Mouse (Mus musculus): Measurements from ENCODE around the gene Arfgap3. TPM values are rescaled to one million over a fixed set of nuclear protein-coding genes. Genes with fewer than 3 reads are reported as not detected.
A peak's percentile ranks its signal among the peaks of the same experiment; 100 is the strongest.

The Arfgap3 gene
- polyA plus RNA-seq, 1 experiment from 2014 or later, result 37.6 TPM

GRCm38 (mm10) chr15:83296771-83297311 is 53.2 kb downstream of the Arfgap3 start:
- H3K27me3 ChIP-seq (ENCODE audit: control insufficient read depth, insufficient read depth, low read length), result no peaks in the 10 kb centered on the region
- 61% methylated on average over 7 of the region's 8 CpGs for WGBS
- no peak overlapping the region for H3K9ac ChIP-seq (ENCODE audit: low read length)
- H3K36me3 ChIP-seq (ENCODE audit: control insufficient read depth, insufficient read depth, low read length), result no peaks in the 10 kb centered on the region; the same call in 1 of the 2 replicates
- H3K4me3 ChIP-seq (ENCODE audit: low read depth, low read length), result no peak overlapping the region
- ATAC-seq (ENCODE audit: insufficient number of reproducible peaks, low FRiP score, low TSS enrichment, low read depth) (0 out of 2 replicates have a peak, but pooled peaks have one; percentile 26), DNase-seq (ENCODE audit: low spot score) (peak; percentile 60)
- no peaks in the 10 kb centered on the region for H3K9me3 ChIP-seq (ENCODE audit: control insufficient read depth, low read length)
- peaks cover 4% of the 10 kb centered on the region; the same call in 1 of the 2 replicates for H3K4me1 ChIP-seq (ENCODE audit: control insufficient read depth, insufficient read depth, low read length)
- H3K27ac ChIP-seq (replicated peaks; ENCODE audit: low read depth, low read length), result no peak overlapping the region
- no peak overlapping the region for H3K4me2 ChIP-seq (ENCODE audit: low read depth, severe bottlenecking)

DNA sequence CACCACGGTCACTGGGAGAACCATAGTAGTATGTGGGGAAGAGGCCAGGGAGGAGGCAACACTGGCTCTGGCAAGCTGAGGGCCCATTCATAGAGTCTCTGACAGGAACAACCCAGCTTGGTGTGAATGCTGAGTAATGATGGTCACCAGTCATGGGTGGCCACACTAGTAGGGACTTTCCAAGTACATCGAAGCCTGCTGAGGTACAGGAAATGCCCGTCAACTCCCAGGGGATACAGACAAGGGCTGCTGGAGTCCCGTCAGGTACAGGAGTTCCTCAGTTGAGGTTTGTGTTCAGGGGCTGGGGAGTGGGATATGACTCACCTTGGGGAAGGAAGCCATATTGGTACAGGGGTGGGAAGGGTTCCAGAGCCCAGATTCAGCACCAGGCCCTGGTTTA is 54.0 kb downstream of the Arfgap3 start:
- H3K4me1 ChIP-seq (ENCODE audit: control insufficient read depth, insufficient read depth, low read length), result peaks cover 4% of the 10 kb centered on the region; the same call in 1 of the 2 replicates
- H3K9me3 ChIP-seq (ENCODE audit: control insufficient read depth, low read length), result no peaks in the 10 kb centered on the region
- H3K4me3 ChIP-seq (ENCODE audit: low read depth, low read length), result no peak overlapping the region
- H3K36me3 ChIP-seq (ENCODE audit: control insufficient read depth, insufficient read depth, low read length), result no peaks in the 10 kb centered on the region; the same call in 1 of the 2 replicates
- no peak overlapping the region for H3K27ac ChIP-seq (replicated peaks; ENCODE audit: low read depth, low read length)
- DNase-seq (ENCODE audit: low spot score) (no peak), ATAC-seq (ENCODE audit: insufficient number of reproducible peaks, low FRiP score, low TSS enrichment, low read depth) (no peak)
- H3K4me2 ChIP-seq (ENCODE audit: low read depth, severe bottlenecking), result no peak overlapping the region
- no peak overlapping the region for H3K9ac ChIP-seq (ENCODE audit: low read length)
- 89% methylated on average over 4 of the region's 4 CpGs for WGBS
- no peaks in the 10 kb centered on the region for H3K27me3 ChIP-seq (ENCODE audit: control insufficient read depth, insufficient read depth, low read length)

- Histone ChIP-seq H3K27ac (replicated peaks; ENCODE audit: low read depth, low read length) (no peak overlapping the region), H3K36me3 (ENCODE audit: control insufficient read depth, insufficient read depth, low read length) (no peaks in the 10 kb centered on the region), H3K9ac (ENCODE audit: low read length) (no peak overlapping the region), H3K9me3 (ENCODE audit: control insufficient read depth, low read length) (no peaks in the 10 kb centered on the region), H3K4me1 (ENCODE audit: control insufficient read depth, insufficient read depth, low read length) (peaks cover 4% of the 10 kb centered on the region; the same call in 1 of the 2 replicates), H3K4me3 (ENCODE audit: low read depth, low read length) (no peak overlapping the region), H3K27me3 (ENCODE audit: control insufficient read depth, insufficient read depth, low read length) (no peaks in the 10 kb centered on the region), H3K4me2 (ENCODE audit: low read depth, severe bottlenecking) (no peak overlapping the region)
- no peak for DNase-seq (ENCODE audit: low spot score)
- WGBS, result 87% methylated on average over 3 of the region's 3 CpGs
- no peak for ATAC-seq (ENCODE audit: insufficient number of reproducible peaks, low FRiP score, low TSS enrichment, low read depth)
These were observed 55.1 kb downstream of the Arfgap3 start for GRCm38 (mm10) chr15:83294954-83295353.

- peaks cover 4% of the 10 kb centered on the region; the same call in 1 of the 2 replicates for H3K4me1 ChIP-seq (ENCODE audit: control insufficient read depth, insufficient read depth, low read length)
- DNase-seq (ENCODE audit: low spot score) (no peak), ATAC-seq (ENCODE audit: insufficient number of reproducible peaks, low FRiP score, low TSS enrichment, low read depth) (no peak)
- 86% methylated on average over 8 of the region's 8 CpGs for WGBS
- no peak overlapping the region for H3K27ac ChIP-seq (replicated peaks; ENCODE audit: low read depth, low read length)
- H3K9ac ChIP-seq (ENCODE audit: low read length), result no peak overlapping the region
- no peaks in the 10 kb centered on the region for H3K27me3 ChIP-seq (ENCODE audit: control insufficient read depth, insufficient read depth, low read length)
- H3K4me3 ChIP-seq (ENCODE audit: low read depth, low read length), result no peak overlapping the region
- H3K36me3 ChIP-seq (ENCODE audit: control insufficient read depth, insufficient read depth, low read length), result no peaks in the 10 kb centered on the region
- H3K4me2 ChIP-seq (ENCODE audit: low read depth, severe bottlenecking), result no peak overlapping the region
- no peaks in the 10 kb centered on the region for H3K9me3 ChIP-seq (ENCODE audit: control insufficient read depth, low read length)
These were observed 56.1 kb downstream of the Arfgap3 start for GRCm38 (mm10) chr15:83293706-83294645.

DNA sequence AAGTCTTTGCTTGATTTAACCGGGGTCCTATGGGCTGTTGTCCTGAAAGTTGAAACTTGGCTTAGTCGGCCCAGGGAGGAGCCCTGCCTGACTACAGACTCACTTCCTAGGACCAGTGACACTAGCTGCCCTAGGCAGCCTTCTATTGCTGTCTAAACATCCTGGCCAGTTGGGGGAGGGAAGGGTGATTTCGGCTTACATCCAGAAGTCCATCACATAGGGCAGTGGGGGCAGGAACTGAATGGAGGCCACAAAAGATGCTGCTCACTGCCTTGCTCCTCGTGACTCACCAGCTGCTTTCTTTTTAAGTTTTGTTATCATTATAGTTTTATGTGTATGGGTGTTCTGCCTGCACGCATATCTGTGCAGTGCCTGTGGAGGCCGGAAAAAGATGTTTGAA is 56.9 kb downstream of the Arfgap3 start:
- Histone ChIP-seq H3K4me1 (ENCODE audit: control insufficient read depth, insufficient read depth, low read length) (peaks cover 4% of the 10 kb centered on the region; the same call in 1 of the 2 replicates), H3K4me3 (ENCODE audit: low read depth, low read length) (no peak overlapping the region), H3K36me3 (ENCODE audit: control insufficient read depth, insufficient read depth, low read length) (no peaks in the 10 kb centered on the region), H3K9ac (ENCODE audit: low read length) (no peak overlapping the region), H3K27ac (replicated peaks; ENCODE audit: low read depth, low read length) (no peak overlapping the region), H3K27me3 (ENCODE audit: control insufficient read depth, insufficient read depth, low read length) (no peaks in the 10 kb centered on the region), H3K4me2 (ENCODE audit: low read depth, severe bottlenecking) (no peak overlapping the region), H3K9me3 (ENCODE audit: control insufficient read depth, low read length) (no peaks in the 10 kb centered on the region)
- ATAC-seq (ENCODE audit: insufficient number of reproducible peaks, low FRiP score, low TSS enrichment, low read depth) (no peak), DNase-seq (ENCODE audit: low spot score) (no peak)
- 79% methylated on average over 6 of the region's 6 CpGs for WGBS

DNA sequence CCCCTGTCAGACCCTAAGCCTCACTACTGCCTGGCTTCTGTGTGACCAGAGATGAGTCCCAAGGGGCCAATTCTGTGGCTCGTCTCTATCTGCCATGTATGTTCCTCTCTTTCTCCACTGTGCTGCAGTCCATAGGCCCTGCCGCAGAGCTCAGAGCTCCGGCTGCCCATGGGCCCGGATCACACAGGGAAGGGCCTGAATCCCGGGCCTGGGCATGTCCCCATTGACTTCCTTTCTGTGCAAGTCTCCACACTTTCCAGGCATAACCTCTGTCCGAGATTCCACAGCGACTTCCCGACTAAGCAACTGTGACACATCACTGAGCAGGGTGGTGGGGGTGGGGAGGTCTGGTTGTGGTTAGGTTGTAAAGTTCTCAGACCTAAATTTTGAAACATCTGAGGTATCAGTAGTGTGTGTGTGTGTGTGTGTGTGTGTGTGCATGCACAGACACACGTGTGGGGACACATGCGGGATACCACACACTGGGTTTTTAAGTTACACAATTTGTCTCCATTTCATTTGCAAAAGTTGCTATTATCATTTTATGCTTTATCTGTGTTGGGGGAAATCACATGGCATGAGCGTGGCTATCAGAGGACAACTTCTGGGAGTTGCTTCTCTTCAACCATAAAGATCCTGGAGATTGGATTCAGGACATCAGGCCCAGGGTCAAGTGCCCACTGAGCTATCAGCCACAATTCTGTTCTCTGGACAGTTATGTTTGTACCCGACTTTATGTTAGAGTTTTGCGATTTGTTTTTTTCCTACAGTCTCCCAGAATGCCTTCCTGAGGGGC is 57.6 kb downstream of the Arfgap3 start:
- no peaks in the 10 kb centered on the region for H3K27me3 ChIP-seq (ENCODE audit: control insufficient read depth, insufficient read depth, low read length)
- H3K4me2 ChIP-seq (ENCODE audit: low read depth, severe bottlenecking), result no peak overlapping the region
- H3K27ac ChIP-seq (replicated peaks; ENCODE audit: low read depth, low read length), result no peak overlapping the region
- H3K36me3 ChIP-seq (ENCODE audit: control insufficient read depth, insufficient read depth, low read length), result no peaks in the 10 kb centered on the region
- no peaks in the 10 kb centered on the region for H3K9me3 ChIP-seq (ENCODE audit: control insufficient read depth, low read length)
- peaks cover 4% of the 10 kb centered on the region; the same call in 1 of the 2 replicates for H3K4me1 ChIP-seq (ENCODE audit: control insufficient read depth, insufficient read depth, low read length)
- H3K9ac ChIP-seq (ENCODE audit: low read length), result no peak overlapping the region
- no peak for DNase-seq (ENCODE audit: low spot score)
- 87% methylated on average over 13 of the region's 13 CpGs for WGBS
- ATAC-seq (ENCODE audit: insufficient number of reproducible peaks, low FRiP score, low TSS enrichment, low read depth), result no peak
- H3K4me3 ChIP-seq (ENCODE audit: low read depth, low read length), result no peak overlapping the region

- Histone ChIP-seq H3K9me3 (ENCODE audit: control insufficient read depth, low read length) (no peaks in the 10 kb centered on the region), H3K4me3 (ENCODE audit: low read depth, low read length) (no peak overlapping the region), H3K27ac (replicated peaks; ENCODE audit: low read depth, low read length) (no peak overlapping the region), H3K9ac (ENCODE audit: low read length) (no peak overlapping the region), H3K27me3 (ENCODE audit: control insufficient read depth, insufficient read depth, low read length) (no peaks in the 10 kb centered on the region), H3K36me3 (ENCODE audit: control insufficient read depth, insufficient read depth, low read length) (no peaks in the 10 kb centered on the region), H3K4me1 (ENCODE audit: control insufficient read depth, insufficient read depth, low read length) (no peaks in the 10 kb centered on the region), H3K4me2 (ENCODE audit: low read depth, severe bottlenecking) (no peak overlapping the region)
- DNase-seq (ENCODE audit: low spot score), result no peak
- ATAC-seq (ENCODE audit: insufficient number of reproducible peaks, low FRiP score, low TSS enrichment, low read depth), result no peak
- WGBS, result 87% methylated on average over 2 of the region's 2 CpGs
These were observed 59.1 kb downstream of the Arfgap3 start for GRCm38 (mm10) chr15:83290899-83291298.

GRCm38 (mm10) chr15:83284828-83285227 is 65.2 kb downstream of the Arfgap3 start:
- WGBS, result 81% methylated on average over 8 of the region's 8 CpGs
- no peaks in the 10 kb centered on the region for H3K4me1 ChIP-seq (ENCODE audit: control insufficient read depth, insufficient read depth, low read length)
- ATAC-seq (ENCODE audit: insufficient number of reproducible peaks, low FRiP score, low TSS enrichment, low read depth), result no peak

More at GRCm38 (mm10) chr15:83284828-83285227, 65.2 kb downstream of the Arfgap3 start:
- Histone ChIP-seq H3K9ac (ENCODE audit: low read length) (no peak overlapping the region), H3K27ac (replicated peaks; ENCODE audit: low read depth, low read length) (no peak overlapping the region), H3K4me2 (ENCODE audit: low read depth, severe bottlenecking) (no peak overlapping the region), H3K9me3 (ENCODE audit: control insufficient read depth, low read length) (no peaks in the 10 kb centered on the region), H3K4me3 (ENCODE audit: low read depth, low read length) (no peak overlapping the region), H3K27me3 (ENCODE audit: control insufficient read depth, insufficient read depth, low read length) (no peaks in the 10 kb centered on the region), H3K36me3 (ENCODE audit: control insufficient read depth, insufficient read depth, low read length) (no peaks in the 10 kb centered on the region)
- DNase-seq (ENCODE audit: low spot score), result no peak
